Mouse (Mus musculus) forebrain, embryonic 10.5 days (tissue): ENCODE data around the gene Notch3. TPM values are rescaled to one million over a fixed set of nuclear protein-coding genes. Genes with fewer than 3 reads are reported as not detected.
"Not testable (repeated sequence)": the region's sequence is repeated elsewhere in the genome, so short reads cannot be mapped to it uniquely, and the experiment has no call there.

Experiments used
- DNase-seq: peaks from one replicate; pipeline ENCODE4 v3.0.0-alpha.2; 2017; ENCODE audit warnings: low spot score; ENCODE audit errors: extremely low spot score
- H3K27ac ChIP-seq: fragments of 300-500 bp; sonication (generic); 2 replicates; pipeline ENCODE4 v1.5.1; 2016; ENCODE audit warnings: mild to moderate bottlenecking
- H3K27me3 ChIP-seq: fragments of 300-500 bp; sonication (generic); 2 replicates; pipeline ENCODE4 v1.6.1; 2016; ENCODE audit warnings: mild to moderate bottlenecking; ENCODE audit not compliant: poor library complexity, severe bottlenecking
- H3K36me3 ChIP-seq: fragments of 300-500 bp; sonication (generic); replicated peaks from 2 replicates; pipeline ENCODE4 v1.6.1; 2016; ENCODE audit warnings: mild to moderate bottlenecking, moderate library complexity
- H3K4me1 ChIP-seq: fragments of 300-500 bp; sonication (generic); 2 replicates; pipeline ENCODE4 v1.6.1; 2016
- H3K4me3 ChIP-seq: fragments of 300-500 bp; sonication (generic); 2 replicates; pipeline ENCODE4 v1.5.1; 2016; ENCODE audit warnings: mild to moderate bottlenecking, moderate library complexity
- H3K9me3 ChIP-seq: fragments of 300-500 bp; sonication (generic); 2 replicates; pipeline ENCODE4 v1.6.1; 2016; ENCODE audit warnings: mild to moderate bottlenecking, moderate library complexity
- WGBS: fragments of 180-500 bp; shearing (Covaris S2); methylation state at CpG from one replicate; pipeline ENCODE4 v1.1.7; 2016; 5-methylcytosine and 5-hydroxymethylcytosine counted together
- polyA plus RNA-seq: library from polyadenylated mRNA; unstranded; fragments of >200 nt; fragmentation: Nextera tagmentation; extraction: Ambion mirVana; gene quantifications from 2 replicates; pipeline ENCODE4 v1.2.1, GENCODE M21; 2016

Gene Notch3
- polyA plus RNA-seq, 1 experiment from 2014 or later: 24.4 TPM

- peaks cover 49% of the 10 kb centered on the region for H3K27me3 ChIP-seq
- no peak for DNase-seq
- H3K4me1 ChIP-seq: peaks cover 12% of the 10 kb centered on the region
- H3K4me3 ChIP-seq: no peak overlapping the region
- H3K36me3 ChIP-seq: no peaks in the 10 kb centered on the region
- no peak overlapping the region for H3K27ac ChIP-seq
- H3K9me3 ChIP-seq: peaks cover 8% of the 10 kb centered on the region; the same call in 1 of the 2 replicates
- WGBS: 53% methylated on average over 1 of the region's 1 CpGs
Measured at GRCm38 (mm10) chr17:32097676-32098075, 69.0 kb downstream of the Notch3 start.

- Histone ChIP-seq H3K36me3 (no peaks in the 10 kb centered on the region), H3K9me3 (peaks cover 8% of the 10 kb centered on the region; the same call in 1 of the 2 replicates)
- WGBS: 78% methylated on average over 5 of the region's 5 CpGs
Measured at GRCm38 (mm10) chr17:32092895-32093294, 73.8 kb downstream of the Notch3 start.

GRCm38 (mm10) chr17:32092241-32092619 is 74.4 kb downstream of the Notch3 start:
- Histone ChIP-seq H3K4me3 (no peak overlapping the region), H3K27me3 (0 out of 2 replicates have a peak, but pooled peaks cover 5% of the 10 kb centered on the region), H3K4me1 (peaks cover 17% of the 10 kb centered on the region), H3K27ac (no peak overlapping the region), H3K36me3 (no peaks in the 10 kb centered on the region), H3K9me3 (peaks cover 8% of the 10 kb centered on the region; the same call in 1 of the 2 replicates)
- DNase-seq: no peak
- 83% methylated on average over 1 of the region's 1 CpGs for WGBS

More at GRCm38 (mm10) chr17:32092895-32093294, 73.8 kb downstream of the Notch3 start:
- Histone ChIP-seq H3K4me1 (peaks cover 17% of the 10 kb centered on the region), H3K27ac (no peak overlapping the region), H3K4me3 (no peak overlapping the region), H3K27me3 (peaks cover 9% of the 10 kb centered on the region; the same call in 1 of the 2 replicates)
- no peak for DNase-seq

GRCm38 (mm10) chr17:32091364-32092240 is 75.0 kb downstream of the Notch3 start:
- H3K4me3 ChIP-seq: peak overlapping the region; percentile 43
- H3K27ac ChIP-seq: peak overlapping the region; percentile 82
- H3K9me3 ChIP-seq, H3K27me3 ChIP-seq, H3K36me3 ChIP-seq: not testable (repeated sequence)
- peak; percentile 82 for DNase-seq
- H3K4me1 ChIP-seq: peaks cover 17% of the 10 kb centered on the region
- 6% methylated on average over 14 of the region's 16 CpGs for WGBS

- Histone ChIP-seq H3K4me3 (peak overlapping the region; percentile 43), H3K36me3 (no peaks in the 10 kb centered on the region), H3K9me3 (peaks cover 8% of the 10 kb centered on the region; the same call in 1 of the 2 replicates), H3K27ac (peak overlapping the region; percentile 82), H3K4me1 (peaks cover 17% of the 10 kb centered on the region), H3K27me3 (0 out of 2 replicates have a peak, but pooled peaks cover 5% of the 10 kb centered on the region)
- 54% methylated on average over 1 of the region's 1 CpGs for WGBS
- DNase-seq: no peak
Measured at GRCm38 (mm10) chr17:32091032-32091363, 75.7 kb downstream of the Notch3 start.

- no peak for DNase-seq
Measured at GRCm38 (mm10) chr17:32087069-32087468, 79.6 kb downstream of the Notch3 start.

GRCm38 (mm10) chr17:32083351-32083750 is 83.3 kb downstream of the Notch3 start:
- Histone ChIP-seq H3K4me3 (no peak overlapping the region), H3K9me3 (no peaks in the 10 kb centered on the region), H3K4me1 (no peaks in the 10 kb centered on the region), H3K36me3 (no peaks in the 10 kb centered on the region), H3K27me3 (no peaks in the 10 kb centered on the region), H3K27ac (no peak overlapping the region)
- 92% methylated on average over 2 of the region's 2 CpGs for WGBS
- DNase-seq: no peak

More at GRCm38 (mm10) chr17:32087069-32087468, 79.6 kb downstream of the Notch3 start:
- 95% methylated on average over 2 of the region's 2 CpGs for WGBS
- no peaks in the 10 kb centered on the region for H3K36me3 ChIP-seq
- no peak overlapping the region for H3K4me3 ChIP-seq
- H3K9me3 ChIP-seq: no peaks in the 10 kb centered on the region
- H3K4me1 ChIP-seq: peaks cover 17% of the 10 kb centered on the region
- no peak overlapping the region for H3K27ac ChIP-seq
- H3K27me3 ChIP-seq: 0 out of 2 replicates have a peak, but pooled peaks cover under 1% of the 10 kb centered on the region

- Histone ChIP-seq H3K4me3 (no peak overlapping the region), H3K27me3 (no peaks in the 10 kb centered on the region), H3K27ac (no peak overlapping the region), H3K9me3 (peaks cover 1% of the 10 kb centered on the region; the same call in 1 of the 2 replicates), H3K4me1 (peaks cover 10% of the 10 kb centered on the region), H3K36me3 (no peaks in the 10 kb centered on the region)
- 0% methylated on average over 2 of the region's 2 CpGs for whole genome bisulfite sequencing
- peak; percentile 59 for DNase-seq
Measured at GRCm38 (mm10) chr17:32075164-32075563, 91.5 kb downstream of the Notch3 start.

- no peak overlapping the region for H3K4me3 ChIP-seq
- peaks cover 10% of the 10 kb centered on the region for H3K4me1 ChIP-seq
- no peaks in the 10 kb centered on the region for H3K36me3 ChIP-seq
- H3K9me3 ChIP-seq: peaks cover 7% of the 10 kb centered on the region; the same call in 1 of the 2 replicates
- H3K27ac ChIP-seq: no peak overlapping the region
- 60% methylated on average over 4 of the region's 4 CpGs for WGBS
- no peak for DNase-seq
- no peaks in the 10 kb centered on the region for H3K27me3 ChIP-seq
Measured at GRCm38 (mm10) chr17:32074658-32075057, 92.0 kb downstream of the Notch3 start.

- peak; percentile 88 for DNase-seq
- Histone ChIP-seq H3K9me3 (peaks cover 9% of the 10 kb centered on the region; the same call in 1 of the 2 replicates), H3K4me1 (peaks cover 10% of the 10 kb centered on the region), H3K27ac (no peak overlapping the region), H3K36me3 (no peaks in the 10 kb centered on the region), H3K27me3 (no peaks in the 10 kb centered on the region), H3K4me3 (no peak overlapping the region)
- WGBS: 0% methylated on average over 2 of the region's 2 CpGs
Measured at GRCm38 (mm10) chr17:32073359-32073758, 93.3 kb downstream of the Notch3 start.

Other genes with a start within 250 kb of the Notch3 start
- gene Rrp1b, start 130.8 kb downstream of the Notch3 start, polyA plus RNA-seq: 107 and 109 TPM in 2 replicates
- gene Hsf2bp, start 130.5 kb downstream of the Notch3 start, polyA plus RNA-seq: 0.38 and 0.52 TPM in 2 replicates
- 0.09 and 0.20 TPM in 2 replicates for gene Ephx3, start 22.7 kb upstream of the Notch3 start, polyA plus RNA-seq
- gene Brd4, start 117.9 kb upstream of the Notch3 start, polyA plus RNA-seq: 112 and 113 TPM in 2 replicates
- 144 and 147 TPM in 2 replicates for gene Akap8, start 154.4 kb upstream of the Notch3 start, polyA plus RNA-seq
- 79.0 and 79.9 TPM in 2 replicates for gene Akap8l, start 183.8 kb upstream of the Notch3 start, polyA plus RNA-seq
- gene Wiz, start 222.6 kb upstream of the Notch3 start, polyA plus RNA-seq: 24.9 and 25.9 TPM in 2 replicates
- 0.50 and 0.52 TPM in 2 replicates for gene Rasal3, start 236.7 kb upstream of the Notch3 start, polyA plus RNA-seq